Mouse (Mus musculus) ES-CJ7 (cell line): Measurements from ENCODE around the gene Tspan15.

Experiments used
- DNase-seq: peaks from one replicate; pipeline ENCODE4 v3.0.0; 2011; ENCODE audit warnings: low read depth, low spot score

Gene Tspan15

DNA sequence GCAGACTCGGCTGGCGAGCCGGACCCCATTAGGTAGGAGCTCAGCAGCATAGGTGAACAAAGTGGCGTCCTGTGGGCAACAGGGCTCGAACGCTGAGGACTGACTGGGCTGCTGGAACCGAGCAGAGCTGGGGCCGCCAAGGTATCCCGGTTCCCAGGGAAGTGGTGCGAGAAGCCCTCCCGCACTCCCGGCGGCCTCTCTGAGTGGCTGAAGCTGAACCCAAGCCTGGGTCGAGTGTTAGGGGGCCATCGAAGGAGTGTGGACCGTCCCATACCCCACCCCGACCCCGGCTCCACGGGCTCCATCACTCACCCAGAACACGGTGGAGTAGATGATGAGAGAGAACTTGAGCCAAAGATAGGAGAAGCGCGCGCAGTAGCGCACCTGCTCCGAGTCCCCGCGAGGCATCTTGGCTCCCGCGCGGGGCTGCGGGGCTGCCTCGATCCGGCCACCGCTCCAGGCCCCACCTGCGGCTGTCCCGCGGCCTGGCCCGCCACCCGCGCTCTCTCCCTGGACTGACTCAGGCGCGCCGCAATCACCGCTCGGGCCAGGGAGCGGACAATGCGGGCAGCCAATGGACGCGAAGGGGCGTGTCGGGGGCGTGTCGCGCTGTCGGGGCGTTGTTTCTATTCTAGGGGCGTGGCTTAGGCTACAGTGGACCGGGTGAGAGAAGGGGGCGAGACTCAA lies at the start of gene Tspan15:
Gene Tspan15 (minus strand): TSS at position 544 of the 687 bp plus-strand sequence.
- peak; percentile 87 for DNase-seq

GRCm38 (mm10) chr10:62279671-62280070 lies 48.6 kb upstream of the Tspan15 start:
- no peak for DNase-seq

- DNase-seq: peak; percentile 26
Measured at GRCm38 (mm10) chr10:62279066-62279465, 48.0 kb upstream of the Tspan15 start.

GRCm38 (mm10) chr10:62277499-62278293 lies 46.6 kb upstream of the Tspan15 start:
- DNase-seq: no peak

GRCm38 (mm10) chr10:62275235-62275634 lies 44.2 kb upstream of the Tspan15 start:
- DNase-seq: peak; percentile 82

DNA sequence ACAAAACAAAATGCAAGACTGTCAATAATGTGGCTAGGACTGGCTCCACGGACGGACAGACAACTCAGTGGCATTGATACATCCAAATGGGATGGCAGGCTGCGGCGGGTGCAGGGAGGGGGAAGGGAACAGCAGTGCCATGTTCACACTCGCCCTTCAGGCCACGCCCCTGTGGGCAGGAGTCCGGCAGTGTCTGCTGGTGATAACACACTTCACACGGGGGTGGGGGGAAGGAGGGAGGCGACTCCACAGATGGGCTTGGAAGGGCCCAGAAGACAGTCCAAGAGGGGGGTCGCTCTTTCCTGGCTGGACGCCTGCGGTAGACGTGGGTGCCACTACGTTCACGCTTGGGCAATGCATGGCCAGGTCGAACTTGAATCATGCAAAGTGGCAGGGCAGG lies 38.2 kb upstream of the Tspan15 start:
- no peak for DNase-seq

- DNase-seq: no peak
Measured at GRCm38 (mm10) chr10:62264299-62264698, 33.2 kb upstream of the Tspan15 start.

DNA sequence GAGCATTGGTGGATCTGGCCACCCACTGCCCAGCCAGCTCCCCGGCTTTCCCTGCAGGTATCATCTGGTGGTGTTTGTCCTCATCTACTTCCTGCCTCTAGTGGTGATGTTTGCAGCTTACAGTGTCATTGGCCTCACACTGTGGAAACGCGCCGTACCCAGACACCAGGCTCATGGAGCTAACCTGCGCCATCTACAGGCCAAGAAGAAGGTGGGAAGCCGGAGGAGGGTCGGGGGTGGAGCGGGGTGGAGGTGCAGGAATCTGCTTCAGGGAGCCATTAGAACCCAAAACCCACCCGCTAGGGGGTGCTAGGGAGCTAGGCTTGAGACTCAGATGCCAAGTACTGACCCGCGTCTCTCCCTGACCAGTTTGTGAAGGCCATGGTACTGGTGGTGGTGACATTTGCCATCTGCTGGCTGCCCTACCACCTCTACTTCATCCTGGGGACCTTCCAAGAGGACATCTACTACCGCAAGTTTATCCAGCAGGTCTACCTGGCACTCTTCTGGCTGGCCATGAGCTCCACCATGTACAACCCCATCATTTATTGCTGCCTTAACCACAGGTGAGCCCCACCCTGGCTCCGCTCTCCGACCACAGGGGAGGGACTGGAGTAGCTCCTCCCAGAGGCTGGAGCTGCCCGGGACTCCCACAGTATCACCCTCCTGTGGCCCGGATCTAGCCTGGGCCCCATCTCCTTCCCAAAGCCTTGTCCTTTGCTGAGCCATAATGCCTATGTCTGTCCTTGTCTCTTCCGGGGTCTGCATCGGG lies 30.2 kb upstream of the Tspan15 start:
- DNase-seq: peak; percentile 97

- DNase-seq: no peak
Measured at GRCm38 (mm10) chr10:62258298-62258697, 27.2 kb upstream of the Tspan15 start.

- DNase-seq: no peak
Measured at GRCm38 (mm10) chr10:62252496-62253235, 21.6 kb upstream of the Tspan15 start.

DNA sequence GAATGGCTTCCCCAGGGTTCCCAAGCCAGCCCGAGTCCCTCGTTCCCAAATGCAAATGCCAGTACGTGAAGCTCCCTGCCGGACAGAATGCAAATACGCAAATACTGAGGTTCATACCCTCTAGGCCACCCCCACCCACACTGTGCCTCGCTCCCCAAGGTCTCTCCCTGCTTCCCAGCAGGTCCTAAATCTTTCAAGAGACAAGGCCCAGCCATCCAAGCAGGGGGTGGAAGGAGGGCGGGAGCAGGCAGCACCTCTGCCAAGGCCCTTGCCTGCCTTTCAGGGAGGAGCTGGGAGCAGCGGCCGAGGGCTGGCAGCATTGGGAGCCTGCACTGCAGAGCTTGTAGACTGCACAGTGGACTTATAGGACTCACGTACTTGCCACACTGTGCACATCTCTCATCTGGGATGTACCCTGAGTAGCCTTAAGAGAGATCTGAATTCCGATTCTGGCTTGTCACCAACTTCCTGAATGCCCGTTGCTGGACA lies 21.0 kb upstream of the Tspan15 start, which contains the start of gene Tacr2:
Gene Tacr2 (plus strand): TSS at position 439 of the 489 bp plus-strand sequence.
- DNase-seq: no peak

GRCm38 (mm10) chr10:62247815-62248214 lies 16.8 kb upstream of the Tspan15 start:
- DNase-seq: no peak

- DNase-seq: no peak
Measured at GRCm38 (mm10) chr10:62247156-62247555, 16.1 kb upstream of the Tspan15 start.

GRCm38 (mm10) chr10:62244067-62244466 lies 13.0 kb upstream of the Tspan15 start:
- no peak for DNase-seq

DNA sequence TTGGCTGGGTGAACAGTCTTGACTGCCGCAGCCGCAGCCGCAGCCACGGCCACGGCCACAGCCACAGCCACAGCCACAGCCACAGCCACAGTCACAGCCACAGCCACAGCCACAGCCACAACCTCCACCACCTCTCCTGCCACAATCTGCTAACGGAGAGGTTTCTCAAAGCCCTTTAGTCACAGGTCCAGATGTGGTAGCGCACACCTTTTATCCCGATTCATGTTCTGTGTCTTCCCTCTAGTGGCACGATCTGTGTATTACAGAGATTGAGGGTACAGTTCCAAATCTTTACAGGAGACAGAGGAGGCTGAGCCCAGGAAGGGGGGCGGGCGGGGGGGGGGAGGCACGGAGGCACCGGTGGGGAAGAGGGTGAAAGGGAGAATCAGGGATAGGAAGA lies 11.8 kb upstream of the Tspan15 start:
- peak; percentile 89 for DNase-seq

DNA sequence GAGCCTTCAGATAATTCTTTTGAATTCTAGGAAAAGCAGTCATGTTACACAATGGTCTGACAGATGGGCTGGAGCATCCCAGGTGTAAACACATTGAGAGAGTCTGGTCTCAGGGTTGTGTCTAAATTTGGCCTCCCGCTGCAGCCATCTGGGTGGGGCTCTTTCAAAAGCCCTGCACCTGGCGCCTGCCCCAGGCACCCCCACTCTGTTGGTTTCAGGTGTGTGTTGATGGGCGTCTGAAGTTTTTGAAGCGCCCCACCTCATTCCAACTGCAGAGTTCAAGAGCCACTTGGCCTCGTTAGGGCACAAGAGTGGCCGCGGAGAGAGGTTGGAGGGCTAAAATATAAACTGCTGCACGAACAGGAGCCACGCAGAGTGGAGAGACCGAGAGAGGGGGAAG lies 11.3 kb upstream of the Tspan15 start:
- DNase-seq: no peak

GRCm38 (mm10) chr10:62239270-62239669 lies 8.2 kb upstream of the Tspan15 start:
- no peak for DNase-seq

DNA sequence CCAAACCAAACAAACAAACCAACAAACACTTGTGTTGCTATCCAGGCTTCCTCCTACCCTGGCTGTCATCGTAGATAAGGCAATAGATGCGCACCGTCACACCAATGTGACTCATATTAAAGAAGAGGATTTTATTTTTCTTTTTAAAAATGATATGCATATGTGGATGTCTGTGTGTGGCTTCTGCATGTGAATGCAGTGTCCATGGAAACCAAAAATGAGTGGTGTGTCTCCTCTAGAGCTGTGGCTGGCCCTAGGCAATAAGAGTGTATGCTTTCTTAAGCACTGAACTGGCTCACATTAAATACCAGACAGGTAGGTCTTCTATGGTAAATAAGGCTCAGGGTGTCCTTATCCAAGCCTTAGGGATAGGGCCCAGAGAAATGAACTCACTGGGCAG lies 7.6 kb upstream of the Tspan15 start:
- DNase-seq: no peak

- DNase-seq: no peak
Measured at GRCm38 (mm10) chr10:62237205-62237604, 6.2 kb upstream of the Tspan15 start.

GRCm38 (mm10) chr10:62236165-62236564 lies 5.1 kb upstream of the Tspan15 start:
- DNase-seq: no peak

GRCm38 (mm10) chr10:62231811-62232210 lies 760 bp upstream of the Tspan15 start:
- DNase-seq: no peak
